In the genomic region with DNA sequence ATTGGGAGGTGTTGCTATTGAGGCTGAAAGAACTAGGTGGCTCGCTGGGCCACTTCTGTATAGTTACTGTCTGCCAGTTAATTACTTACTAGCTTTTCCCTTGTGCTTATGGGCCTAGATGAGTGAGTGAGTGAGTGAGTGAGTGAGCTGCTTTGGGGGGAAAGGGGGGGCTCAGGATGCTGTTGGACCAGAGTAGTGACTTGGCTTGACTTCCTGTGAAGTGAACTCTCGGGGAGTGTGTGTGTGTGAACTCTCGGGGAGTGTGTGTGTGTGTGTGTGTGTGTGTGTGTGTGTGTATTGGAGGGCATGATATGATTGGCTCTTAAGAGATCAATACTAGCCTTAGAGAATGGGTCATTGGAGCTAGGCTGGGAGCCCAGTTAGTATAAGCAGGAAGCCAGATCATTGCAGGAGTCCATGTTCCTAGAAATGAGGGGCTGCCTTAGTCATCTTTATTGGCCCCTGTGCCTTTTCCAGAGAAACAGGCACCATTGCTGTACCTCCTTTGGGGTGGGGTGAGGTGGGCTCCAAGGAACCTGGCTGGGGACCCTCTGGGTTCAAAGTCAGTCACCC, we compare ENCODE assay signal across 8 mouse cellular contexts. TPM values are rescaled to one million over a fixed set of nuclear protein-coding genes. Genes with fewer than 3 reads are reported as not detected.
DNase-seq lines count a peak whose midpoint lies in the region; ATAC-seq and TF ChIP-seq lines count a peak whose summit lies in the region.

No protein-coding gene starts in this region.

- no peak for TF ChIP-seq POLR2A in kidney, adult 2 months (IDR thresholded peaks at IDR 0.05; ENCODE audit: low read depth, low read length)

- H3K36me3 ChIP-seq in kidney, adult 2 months (ENCODE audit: control insufficient read depth, insufficient read depth, low read length): peaks cover 11% of the 10 kb centered on the region
- peaks cover 44% of the 10 kb centered on the region for H3K36me3 ChIP-seq in embryonic facial prominence, embryonic 15.5 days
- peaks cover 52% of the 10 kb centered on the region for H3K36me3 ChIP-seq in intestine, postnatal 0 days (ENCODE audit: control insufficient read depth, insufficient read depth)
- H3K36me3 ChIP-seq in midbrain, embryonic 15.5 days (replicated peaks): peaks cover 22% of the 10 kb centered on the region

- 7% methylated on average over 3 of the region's 3 CpGs for WGBS in kidney, adult 2 months
- 32% methylated on average over 3 of the region's 3 CpGs for WGBS in embryonic facial prominence, embryonic 15.5 days
- 46% methylated on average over 3 of the region's 3 CpGs for WGBS in intestine, postnatal 0 days
- 25% methylated on average over 3 of the region's 3 CpGs for WGBS in midbrain, embryonic 15.5 days

- peak overlapping the region; percentile 42 for H3K4me3 ChIP-seq in kidney, adult 2 months (ENCODE audit: insufficient read depth, low read depth, low read length)
- peak overlapping the region; percentile 79 for H3K4me3 ChIP-seq in embryonic facial prominence, embryonic 15.5 days (replicated peaks)
- H3K4me3 ChIP-seq in intestine, postnatal 0 days (ENCODE audit: low read depth, low read length): peak overlapping the region; percentile 85
- H3K4me3 ChIP-seq in midbrain, embryonic 15.5 days: peak overlapping the region; percentile 90

- peak overlapping the region; percentile 65 for H3K27ac ChIP-seq in kidney, adult 2 months (ENCODE audit: insufficient read depth, low read depth, low read length)
- H3K27ac ChIP-seq in embryonic facial prominence, embryonic 15.5 days (replicated peaks): peak overlapping the region; percentile 40; the same call in 1 of the 2 replicates
- H3K27ac ChIP-seq in intestine, postnatal 0 days (ENCODE audit: low read depth, low read length): peak overlapping the region; percentile 35
- H3K27ac ChIP-seq in midbrain, embryonic 15.5 days: peak overlapping the region; percentile 43

- DNase-seq in kidney, adult 2 months: peak; percentile 44
- DNase-seq in kidney, adult 18-20 months: no peak
- DNase-seq in left cerebral cortex, adult 18-20 months (ENCODE audit: low spot score in 2 of 2): no peak
- DNase-seq in cerebellum, adult 11-12 months: no peak
- DNase-seq in urinary bladder, postnatal 14 days (ENCODE audit: low spot score): no peak

- no peaks in the 10 kb centered on the region for H3K27me3 ChIP-seq in kidney, adult 2 months (replicated peaks; ENCODE audit: control insufficient read depth, insufficient read depth, low read length)
- no peaks in the 10 kb centered on the region for H3K27me3 ChIP-seq in embryonic facial prominence, embryonic 15.5 days
- H3K27me3 ChIP-seq in intestine, postnatal 0 days (replicated peaks; ENCODE audit: control insufficient read depth, insufficient read depth, low read length): no peaks in the 10 kb centered on the region
- H3K27me3 ChIP-seq in midbrain, embryonic 15.5 days (replicated peaks): no peaks in the 10 kb centered on the region

- ATAC-seq in embryonic facial prominence, embryonic 15.5 days (ENCODE audit: insufficient number of reproducible peaks, low FRiP score, low TSS enrichment, low read depth): no peak
- ATAC-seq in intestine, postnatal 0 days: no peak
- ATAC-seq in midbrain, embryonic 15.5 days (replicated peaks): no peak

- H3K4me2 ChIP-seq in embryonic facial prominence, embryonic 15.5 days (replicated peaks): peak overlapping the region; percentile 88
- peak overlapping the region; percentile 96 for H3K4me2 ChIP-seq in intestine, postnatal 0 days (replicated peaks; ENCODE audit: low read depth)
- peak overlapping the region; percentile 85 for H3K4me2 ChIP-seq in midbrain, embryonic 15.5 days

- no peak for TF ChIP-seq CTCF in kidney, adult 2 months (conservative IDR thresholded peaks at IDR 0.05; ENCODE audit: insufficient read depth, insufficient read length, low read depth, low read length)
- no peak for TF ChIP-seq CTCF in intestine, postnatal 0 days (IDR thresholded peaks at IDR 0.05; ENCODE audit: low read depth)

- H3K4me1 ChIP-seq in kidney, adult 2 months (ENCODE audit: control insufficient read depth, insufficient read depth, low read length): peaks cover 46% of the 10 kb centered on the region
- H3K4me1 ChIP-seq in embryonic facial prominence, embryonic 15.5 days: peaks cover 82% of the 10 kb centered on the region
- peaks cover 6% of the 10 kb centered on the region for H3K4me1 ChIP-seq in intestine, postnatal 0 days (replicated peaks; ENCODE audit: control insufficient read depth, insufficient read depth, low read length)
- peaks cover 72% of the 10 kb centered on the region for H3K4me1 ChIP-seq in midbrain, embryonic 15.5 days

- H3K9ac ChIP-seq in embryonic facial prominence, embryonic 15.5 days: peak overlapping the region; percentile 91; the same call in 1 of the 2 replicates
- no peak overlapping the region for H3K9ac ChIP-seq in intestine, postnatal 0 days (ENCODE audit: low read depth, low read length)
- peak overlapping the region; percentile 99 for H3K9ac ChIP-seq in midbrain, embryonic 15.5 days

- H3K9me3 ChIP-seq in embryonic facial prominence, embryonic 15.5 days (replicated peaks): no peaks in the 10 kb centered on the region
- no peaks in the 10 kb centered on the region for H3K9me3 ChIP-seq in intestine, postnatal 0 days (ENCODE audit: control insufficient read depth)
- no peaks in the 10 kb centered on the region for H3K9me3 ChIP-seq in midbrain, embryonic 15.5 days

RNA-seq across cellular contexts. Expression of a gene that starts 5.0 kb away (rescaled TPM):
- polyA plus RNA-seq in kidney, adult 2 months (2012; rRNA removed): 37.7 and 40.5 TPM in 2 replicates
- polyA plus RNA-seq in embryonic facial prominence, embryonic 15.5 days (2015; fragmentation: Nextera tagmentation; extraction: Ambion mirVana): 53.6 and 53.7 TPM in 2 replicates
- polyA plus RNA-seq in intestine, postnatal 0 days (2015; fragmentation: Nextera tagmentation; extraction: Ambion mirVana): 12.4 and 13.4 TPM in 2 replicates
- 83.4 and 90.5 TPM in 2 replicates for polyA plus RNA-seq in midbrain, embryonic 15.5 days (2015; fragmentation: Nextera tagmentation; extraction: Ambion mirVana)
- 10 to 100 TPM; 19.5 to 20.5 TPM for total RNA-seq in left cerebral cortex, adult 18-20 months (2021)
